Mouse (Mus musculus) thymus, adult 18-20 months (tissue): ENCODE results near the gene Ifitm1.
"Not testable (repeated sequence)": the region's sequence is repeated elsewhere in the genome, so short reads cannot be mapped to it uniquely, and the experiment has no call there.

Experiments used
- DNase-seq, 2 experiments: peaks; one replicate each; pipeline ENCODE4 v3.0.0; 2022; ENCODE audit warnings: mixed read lengths in 2 of 2

Ifitm1 gene

DNA sequence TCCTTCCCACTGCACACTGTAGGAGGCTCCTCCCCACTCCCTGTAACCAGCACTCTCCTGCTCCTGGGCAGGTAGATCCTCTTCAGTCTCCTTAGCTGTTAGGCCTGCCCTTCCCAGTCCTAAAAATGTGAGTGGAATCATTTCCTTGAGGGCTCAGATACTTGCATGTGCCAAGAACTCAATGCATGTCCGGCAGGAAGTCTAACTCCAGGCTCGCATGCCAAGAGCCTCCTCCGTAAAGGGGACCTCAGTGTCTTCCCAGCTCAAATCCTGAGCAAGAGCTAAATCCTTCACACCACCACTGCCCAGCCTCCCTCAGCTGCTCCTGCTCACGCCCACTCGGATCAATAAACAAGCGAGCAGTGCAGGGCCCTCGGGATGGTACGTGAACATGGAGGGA lies 16.0 kb upstream of the Ifitm1 start:
- DNase-seq = no peak

DNA sequence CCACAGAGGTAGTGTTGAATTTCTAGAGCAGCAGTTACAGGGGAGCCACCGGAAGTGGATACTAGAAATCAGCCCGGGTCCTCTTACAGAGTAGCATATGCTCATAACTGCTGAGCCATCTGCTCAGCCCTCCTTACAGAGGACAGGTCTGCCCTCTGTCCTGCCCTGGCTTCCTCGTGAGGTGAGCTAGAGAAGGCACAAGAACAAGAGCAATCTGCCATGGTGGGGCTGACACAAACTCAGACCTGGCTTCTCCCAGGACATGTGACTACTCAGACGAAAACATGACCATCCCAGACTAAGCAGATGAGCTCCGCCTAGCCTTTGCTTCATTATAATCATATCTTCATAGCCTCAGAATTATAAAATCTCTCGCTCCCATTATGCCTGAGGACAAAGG lies 15.3 kb upstream of the Ifitm1 start:
- DNase-seq = no peak

DNA sequence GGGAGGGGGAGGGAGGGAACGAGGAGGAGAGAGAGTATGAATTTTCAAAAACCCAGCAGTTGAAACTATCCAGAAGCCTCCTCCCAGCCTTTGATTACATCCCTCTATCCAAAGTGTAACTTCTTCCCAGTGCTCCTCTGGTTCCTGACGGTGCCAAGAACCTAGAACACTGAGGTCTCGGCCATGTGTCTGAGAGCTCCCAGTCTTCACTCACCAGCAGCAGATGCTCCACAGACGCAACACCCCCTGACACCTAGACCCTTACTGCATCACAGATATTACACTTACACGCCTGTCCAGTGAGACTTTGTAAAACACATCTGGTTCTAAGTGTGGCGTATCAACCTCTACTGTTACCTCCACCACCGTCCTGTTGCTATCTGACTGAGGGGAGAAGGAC lies 14.6 kb upstream of the Ifitm1 start:
- no peak for DNase-seq

DNA sequence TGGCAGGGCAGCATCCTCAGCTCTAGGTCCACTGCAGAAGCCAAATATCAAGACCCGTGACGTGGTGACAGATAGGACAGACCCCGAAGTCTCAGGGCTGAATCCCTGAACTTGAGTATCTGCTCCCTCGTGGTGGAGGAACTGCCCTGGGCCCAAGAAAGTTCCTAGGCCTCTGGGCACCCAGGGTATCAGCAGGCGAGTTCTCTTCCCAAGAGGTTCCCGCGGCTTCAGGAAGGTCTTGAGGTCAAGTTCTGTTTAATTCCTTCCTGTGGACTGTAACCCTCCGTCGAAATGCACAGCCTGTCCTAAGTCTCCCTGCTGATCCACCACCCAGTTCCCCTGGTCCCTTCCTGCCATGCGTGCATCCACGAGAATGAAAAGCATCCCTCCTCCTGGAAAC lies 13.9 kb upstream of the Ifitm1 start:
- no peak for DNase-seq

DNA sequence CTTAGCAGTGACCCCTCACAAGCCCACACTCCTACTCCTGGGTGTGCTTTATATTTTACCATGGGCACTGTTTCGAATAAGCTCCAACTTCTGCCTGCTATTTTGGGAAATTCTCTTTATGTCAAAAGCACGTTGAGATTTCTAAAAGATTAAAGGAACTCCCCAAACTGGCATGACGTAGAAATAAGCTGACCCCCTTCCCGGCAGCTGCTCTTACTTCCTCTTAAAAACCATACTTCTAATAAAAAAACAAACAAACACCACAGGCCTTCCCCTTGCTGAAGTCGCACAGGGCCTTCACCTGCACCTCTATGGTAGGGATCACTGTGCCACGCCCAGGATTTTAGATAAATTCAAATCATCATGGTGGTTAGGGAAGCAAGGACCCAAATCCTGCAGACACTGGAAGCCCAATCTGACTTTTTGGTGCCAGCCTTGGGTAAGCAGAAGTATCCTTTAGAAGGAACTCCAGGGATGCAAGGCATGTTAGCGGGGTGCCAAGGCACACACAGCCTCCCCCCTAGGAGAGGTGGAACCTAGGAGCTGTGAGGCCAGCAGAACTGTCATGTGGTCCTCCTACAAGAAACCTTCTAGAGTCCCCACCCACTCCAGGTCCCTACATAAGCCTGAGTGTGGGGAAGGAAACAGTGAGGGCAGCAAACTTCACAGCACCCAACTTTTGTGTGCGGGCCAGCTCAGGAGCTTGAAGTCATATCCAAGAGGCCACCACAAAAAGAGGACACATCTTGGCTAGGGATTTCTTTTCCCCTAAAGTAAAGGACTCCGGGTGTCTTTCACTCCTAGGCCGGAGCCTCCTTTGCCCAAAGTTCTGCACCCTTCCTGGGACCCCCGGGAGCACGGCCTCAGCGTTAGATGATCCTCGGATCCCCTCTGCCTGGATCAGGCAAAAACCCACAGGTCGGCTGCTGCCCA lies 13.0 kb upstream of the Ifitm1 start:
- no peak for DNase-seq

DNA sequence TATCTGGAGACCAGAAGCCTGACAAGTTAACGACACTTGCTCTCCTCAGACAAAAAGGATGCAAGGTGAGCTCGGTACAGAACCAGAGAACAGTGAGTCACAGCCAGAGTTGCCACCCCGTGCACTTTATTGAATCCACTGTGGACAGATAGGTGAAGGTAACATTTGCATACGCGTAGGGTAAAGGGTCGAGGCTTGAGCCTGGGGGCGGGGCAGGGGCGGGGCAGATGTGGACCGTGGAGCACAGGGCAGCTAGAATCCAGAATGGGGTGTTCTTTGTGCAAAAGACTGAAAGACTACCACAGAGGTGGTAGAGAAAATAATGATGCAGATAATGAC lies 12.3 kb upstream of the Ifitm1 start:
- DNase-seq = no peak

DNA sequence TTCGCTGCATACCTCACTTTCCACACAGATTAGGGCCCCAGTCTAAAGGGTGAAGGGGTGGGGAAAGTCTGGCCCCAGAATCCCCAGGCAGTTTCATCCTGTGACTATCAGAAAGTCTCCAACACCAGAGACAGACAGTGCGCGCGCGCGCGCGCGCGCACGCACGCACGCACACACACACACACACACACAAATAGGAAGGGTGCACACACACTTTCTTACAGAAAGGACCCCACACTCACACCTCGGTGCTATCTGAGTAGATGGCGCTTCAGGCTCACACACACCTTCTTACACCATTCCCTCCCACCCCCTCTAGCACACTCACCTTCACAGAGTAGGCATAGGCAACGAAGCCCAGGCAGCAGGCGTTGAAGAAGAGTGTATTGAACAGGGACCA lies 11.7 kb upstream of the Ifitm1 start:
- no peak for DNase-seq

DNA sequence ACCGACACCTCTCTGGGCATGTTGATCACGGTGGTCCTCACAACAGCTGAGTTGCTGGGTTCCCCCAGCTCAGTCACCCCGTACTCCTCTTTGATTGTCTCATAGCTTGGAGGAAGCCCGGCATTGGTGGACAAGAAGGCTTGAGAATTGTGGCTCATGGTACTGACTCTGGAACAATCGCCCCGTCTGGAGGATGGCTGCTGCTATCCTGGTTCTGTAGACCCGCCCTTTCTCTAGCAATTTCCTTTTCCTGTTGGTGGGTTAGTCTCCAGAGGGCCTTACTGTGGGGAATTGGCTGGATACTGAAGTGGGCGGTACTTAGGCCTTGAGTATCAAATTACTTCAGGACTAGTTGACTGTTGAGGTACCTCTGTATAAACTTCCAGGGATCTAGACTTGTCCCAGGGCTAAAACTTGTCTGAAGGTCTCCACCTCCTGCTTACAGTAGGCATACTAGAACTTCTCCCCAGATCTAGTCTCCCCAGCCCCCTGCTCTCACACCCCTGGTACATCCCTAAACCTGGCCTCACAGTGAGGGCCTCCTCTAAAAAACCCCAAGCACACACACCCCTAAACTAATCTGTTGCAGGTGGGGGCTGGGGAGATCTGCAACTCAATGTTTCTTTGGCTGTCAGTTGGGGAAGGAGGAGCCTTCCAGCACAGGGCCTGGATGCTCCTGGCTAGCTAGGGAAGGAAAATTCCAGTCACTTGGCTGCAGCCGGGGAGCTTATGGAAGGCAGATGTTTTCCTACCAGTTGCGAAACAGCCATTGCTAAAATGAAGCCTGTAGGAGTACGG lies 11.1 kb upstream of the Ifitm1 start, which contains the start of the genes Gm45717 and Ifitm2:
Gene Gm45717, minus strand, starts transcription at position 180 of the 798 bp plus-strand sequence.
Gene Ifitm2, minus strand, starts transcription at position 230 of the 798 bp plus-strand sequence.
- no peak for DNase-seq

DNA sequence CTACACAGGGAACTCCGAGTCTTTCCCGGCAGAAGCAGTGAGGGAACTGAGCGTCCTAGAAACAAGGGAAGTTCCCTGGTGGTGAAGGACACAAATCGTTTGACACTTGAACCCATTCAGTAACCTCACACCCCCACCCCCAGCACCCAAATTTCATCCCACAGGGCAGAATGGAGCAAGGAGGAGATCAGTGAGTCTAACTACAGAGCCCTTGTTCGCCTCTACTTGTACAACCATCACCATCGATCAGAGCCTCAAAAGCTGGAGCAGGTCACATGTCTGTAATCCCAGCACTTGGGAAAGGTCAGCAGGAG lies 10.5 kb upstream of the Ifitm1 start:
- no peak for DNase-seq

DNA sequence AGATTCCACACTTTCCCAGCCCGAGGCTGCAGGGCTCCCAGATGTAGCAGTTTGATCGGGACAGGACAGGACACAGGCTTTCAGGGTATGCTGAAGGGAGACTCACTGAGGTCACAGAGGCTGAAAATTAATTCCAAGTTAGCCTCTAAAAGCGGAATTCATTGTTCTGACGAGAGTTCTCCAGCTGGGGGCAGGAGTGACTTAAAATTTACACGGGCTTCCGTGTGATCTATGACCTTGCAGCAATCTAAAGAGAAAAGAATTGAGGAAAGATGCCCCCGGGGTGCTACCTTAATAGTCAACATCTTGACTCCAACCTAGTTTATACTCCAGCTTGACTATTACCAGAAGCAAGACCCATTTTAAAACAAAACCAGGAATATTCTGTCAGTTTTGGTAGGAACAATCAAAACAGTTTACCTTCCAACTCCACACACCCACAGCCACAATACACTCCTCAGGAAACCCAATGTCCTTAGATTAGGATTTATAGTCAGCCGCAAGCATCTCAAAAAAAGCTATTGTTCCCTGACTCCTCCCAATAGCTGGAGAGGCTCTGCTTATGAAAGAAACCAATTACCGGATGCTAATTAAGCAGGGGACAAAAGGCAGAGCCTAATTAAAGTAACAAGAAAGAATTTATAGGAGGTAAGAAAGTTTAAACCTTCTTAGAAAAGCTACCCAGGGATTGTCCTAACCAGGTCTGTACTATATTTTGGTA lies 7.7 kb upstream of the Ifitm1 start:
- DNase-seq = no peak

DNA sequence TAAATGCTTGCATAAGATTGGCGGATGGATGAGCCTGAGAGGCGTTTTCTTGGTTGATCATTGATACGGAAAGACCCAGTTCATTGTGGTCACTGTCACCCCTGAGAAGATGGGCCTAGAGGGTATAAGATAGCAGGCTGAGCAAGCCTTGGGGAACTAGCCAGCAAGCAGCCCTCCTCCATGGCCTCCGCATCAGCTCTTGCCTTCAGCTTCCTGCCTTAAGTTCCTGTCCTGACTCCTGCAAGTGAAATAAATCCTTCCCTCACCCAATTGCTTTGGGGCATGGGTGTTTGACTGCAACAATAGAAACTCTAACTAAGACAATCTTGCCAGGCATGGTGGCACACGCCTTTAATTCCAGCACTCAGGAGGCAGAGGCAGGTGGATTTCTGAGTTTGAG lies 7.0 kb upstream of the Ifitm1 start:
- no peak for DNase-seq

DNA sequence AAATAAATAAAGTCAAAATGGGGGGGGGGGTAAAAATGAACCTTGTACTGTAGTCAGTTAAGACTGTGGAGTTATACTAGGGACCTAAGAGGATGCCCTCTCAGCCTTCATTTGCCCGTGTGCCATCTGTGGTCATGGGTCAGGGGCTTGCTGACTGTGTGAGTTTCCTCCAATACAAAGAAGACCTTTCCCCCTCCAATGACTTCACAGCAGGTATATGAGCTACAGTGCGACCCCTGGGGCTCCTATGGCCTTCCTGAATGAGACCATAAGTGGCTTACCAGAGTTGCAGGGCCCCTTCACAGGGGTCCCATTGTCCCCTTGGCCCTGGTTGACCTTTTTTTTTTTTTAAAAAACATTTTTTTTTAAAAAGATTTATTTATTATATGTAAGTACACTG lies 5.6 kb upstream of the Ifitm1 start:
- DNase-seq = no peak

DNA sequence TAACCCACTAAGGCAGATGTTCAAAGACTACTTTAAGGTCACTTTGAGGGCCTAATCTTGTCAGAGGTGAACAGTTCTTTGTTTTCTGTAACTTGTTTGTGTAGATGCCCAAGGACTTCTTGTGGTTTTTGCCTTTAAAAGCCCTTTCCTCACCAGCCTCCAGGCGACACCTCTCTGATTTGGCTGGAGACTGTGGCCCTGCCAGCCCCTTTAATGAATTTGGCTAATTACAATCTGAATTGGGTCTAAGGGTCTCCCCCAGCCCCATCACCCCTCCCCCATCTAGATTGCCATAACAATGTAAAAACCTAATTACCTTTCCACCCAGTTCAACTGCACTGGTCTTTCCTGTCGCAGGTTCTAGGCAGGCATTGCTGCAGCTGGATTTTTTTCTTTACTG lies 4.3 kb upstream of the Ifitm1 start:
- no peak for DNase-seq

DNA sequence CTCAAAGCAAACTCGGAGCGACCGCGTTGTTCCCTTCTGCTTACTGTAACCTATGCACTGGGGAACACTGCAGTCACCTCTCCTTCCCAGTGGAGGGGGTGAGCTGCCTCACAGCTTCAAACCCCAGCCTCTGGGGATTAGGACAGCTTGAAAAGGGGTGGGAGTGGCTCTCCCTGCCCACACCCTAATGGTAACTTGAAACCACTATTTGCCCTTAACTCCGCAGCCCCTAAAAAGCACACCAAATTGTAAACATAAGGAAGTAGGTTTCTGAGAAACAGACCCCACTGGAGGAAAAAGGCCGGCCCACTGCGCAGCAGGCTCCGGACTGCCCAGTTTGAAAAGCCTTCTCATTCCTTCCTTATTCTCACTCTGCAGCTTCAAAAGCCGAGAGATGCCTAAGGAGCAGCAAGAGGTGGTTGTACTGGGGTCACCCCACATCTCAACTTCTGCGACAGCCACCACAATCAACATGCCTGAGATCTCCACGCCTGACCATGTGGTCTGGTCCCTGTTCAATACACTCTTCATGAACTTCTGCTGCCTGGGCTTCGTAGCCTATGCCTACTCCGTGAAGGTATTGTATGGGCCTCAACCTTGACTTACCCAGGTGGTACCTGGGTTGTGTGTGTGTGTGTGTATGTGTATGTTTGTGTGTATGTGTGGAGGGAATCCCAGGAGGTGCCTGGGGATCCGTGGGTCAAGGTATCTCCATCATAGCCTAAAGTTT lies 1.0 kb downstream of the Ifitm1 start:
- DNase-seq = no peak

DNA sequence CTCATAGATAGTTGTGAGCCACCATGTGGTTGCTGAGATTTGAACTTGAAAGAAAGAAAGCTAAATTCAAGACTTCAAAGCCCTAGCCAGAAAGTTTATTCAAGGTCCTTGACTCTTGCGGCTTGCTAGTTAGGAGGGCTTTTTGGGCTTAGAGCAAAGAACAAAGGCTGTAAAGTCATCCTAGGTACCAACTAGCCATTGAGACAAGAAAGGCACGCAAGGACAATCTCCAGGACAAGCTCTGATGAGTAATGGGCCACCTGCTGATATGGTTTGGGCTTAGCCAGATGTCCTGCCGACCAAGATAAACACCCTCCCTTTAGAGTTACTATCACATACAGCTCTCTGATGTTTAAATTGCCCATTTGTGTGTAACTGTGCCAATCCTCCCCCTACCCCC lies 1.7 kb downstream of the Ifitm1 start:
- not testable (repeated sequence) for DNase-seq

DNA sequence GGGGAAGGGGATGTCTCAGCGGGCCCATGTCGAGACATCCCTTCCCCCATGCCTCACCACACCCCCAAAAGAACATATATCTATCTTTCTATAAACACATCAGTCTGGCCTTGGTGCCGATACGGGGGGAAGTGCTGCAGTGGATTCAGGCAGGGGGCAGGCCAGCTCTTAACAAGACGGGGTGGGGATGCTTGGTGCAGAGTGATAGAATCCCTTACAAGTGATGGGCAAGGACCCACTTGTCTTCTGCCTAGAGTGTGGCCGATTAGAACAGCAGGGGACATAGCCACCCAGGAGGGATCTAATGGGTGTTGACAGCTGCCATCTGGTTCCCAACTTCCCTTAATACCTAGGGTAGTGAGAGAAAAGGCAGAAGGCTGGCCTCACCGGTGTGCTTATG lies 3.9 kb downstream of the Ifitm1 start:
- DNase-seq = no peak

DNA sequence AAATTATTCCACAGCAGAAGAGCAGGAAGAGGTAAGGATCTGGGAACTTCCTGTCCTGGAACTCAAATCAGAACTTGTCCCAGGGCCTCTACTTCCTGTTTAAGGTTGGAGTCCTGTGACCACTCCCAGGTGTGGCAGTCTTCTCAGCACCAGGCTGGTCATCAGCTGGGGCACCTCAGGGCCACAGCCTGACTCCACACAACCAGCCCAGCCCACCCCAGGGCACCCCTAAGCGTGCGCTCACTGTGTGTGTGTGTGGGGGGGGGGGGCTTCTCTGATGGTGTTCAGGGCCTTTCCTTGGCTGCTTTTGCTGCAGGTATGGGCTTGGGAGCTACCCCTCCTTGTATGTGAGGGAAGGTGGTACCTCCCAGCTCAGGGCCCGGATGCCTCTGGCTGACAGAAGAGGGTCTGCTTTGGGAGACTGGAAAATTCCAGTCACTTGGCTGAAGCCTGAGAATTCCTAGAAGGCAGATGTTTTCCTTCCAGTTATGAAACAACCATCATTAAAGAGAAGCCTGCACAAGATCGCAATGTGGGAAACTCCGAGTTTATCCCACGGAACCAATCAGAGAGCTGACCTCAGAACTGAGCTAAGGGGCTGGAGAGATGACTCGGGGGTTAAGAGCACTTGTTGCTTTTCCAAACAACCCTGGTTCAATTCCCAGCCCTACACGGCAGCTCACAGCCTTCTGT lies 4.6 kb downstream of the Ifitm1 start:
- DNase-seq = no peak

DNA sequence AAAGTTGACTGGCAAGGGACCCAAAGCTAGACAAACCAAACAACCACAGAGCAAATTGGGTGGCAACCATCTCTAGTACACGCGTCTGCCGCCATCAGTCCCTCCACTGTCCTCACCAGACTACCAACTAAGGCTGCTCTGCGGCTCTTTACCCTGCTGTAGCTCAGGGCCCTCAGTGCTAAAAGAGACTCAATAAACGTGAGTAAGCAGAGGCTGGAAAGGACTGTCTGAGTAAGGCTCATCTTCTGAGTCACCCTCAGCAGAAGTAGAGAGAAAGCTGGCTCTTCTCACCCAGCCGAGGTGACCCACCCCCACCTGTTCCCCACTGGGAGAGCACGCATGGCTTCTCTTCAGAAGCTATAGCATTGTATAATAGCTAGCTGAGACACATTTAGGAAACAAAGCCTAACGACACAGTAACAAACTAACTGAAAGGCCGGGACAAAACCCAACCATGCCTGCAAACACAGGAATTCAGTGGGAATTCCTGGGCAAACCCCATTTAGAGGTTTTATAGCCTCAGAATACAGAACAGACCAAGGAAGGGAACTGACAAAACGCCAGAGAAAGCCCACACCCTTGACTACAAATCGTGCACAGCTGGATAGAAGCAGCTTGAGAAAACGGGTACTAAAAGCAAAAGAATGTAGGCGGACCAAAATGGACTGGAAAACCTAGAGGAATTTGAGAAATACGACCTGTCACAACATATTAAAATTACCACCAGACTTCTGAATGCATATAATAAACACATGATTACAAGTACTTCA lies 6.6 kb downstream of the Ifitm1 start:
- DNase-seq = no peak

DNA sequence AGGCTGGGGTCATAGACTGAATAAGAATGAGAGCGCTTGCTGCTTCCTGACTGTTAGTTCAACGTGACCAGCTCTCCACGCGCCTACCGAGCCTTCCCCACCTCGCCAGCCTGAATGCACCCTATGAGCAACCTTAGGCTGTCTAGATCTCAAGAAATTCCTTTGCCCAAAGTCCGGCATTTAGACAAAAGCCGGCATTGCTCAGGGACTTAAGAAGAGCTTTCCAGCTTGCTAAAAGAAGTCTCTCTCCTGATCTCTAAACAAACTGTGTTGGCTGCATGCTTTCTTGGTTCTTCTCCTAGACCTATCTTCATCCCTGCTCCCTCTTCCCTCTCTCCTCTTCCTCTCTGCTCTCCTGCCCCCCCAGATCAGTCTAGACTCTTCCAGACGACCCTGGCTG lies 7.9 kb downstream of the Ifitm1 start:
- no peak for DNase-seq

DNA sequence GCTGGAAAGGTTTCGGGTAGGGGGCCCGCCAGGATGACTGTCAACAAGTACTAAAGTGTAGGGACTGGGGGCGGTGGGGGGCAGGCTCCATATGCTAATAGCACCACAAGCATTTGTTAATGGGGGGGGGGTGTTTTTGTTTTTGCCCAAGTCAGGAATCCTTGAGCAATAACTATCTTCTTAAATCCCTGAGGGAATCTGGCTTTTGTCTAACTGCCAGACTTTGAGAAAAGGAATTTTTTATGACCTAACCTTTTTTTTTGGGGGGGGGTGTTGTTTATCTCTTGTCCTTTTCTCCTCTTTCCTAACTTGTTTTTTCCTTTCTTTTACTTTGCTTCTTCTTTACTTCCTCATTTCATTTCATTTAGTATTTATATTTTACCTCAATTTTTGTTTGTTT lies 8.4 kb downstream of the Ifitm1 start:
- DNase-seq = no peak

DNA sequence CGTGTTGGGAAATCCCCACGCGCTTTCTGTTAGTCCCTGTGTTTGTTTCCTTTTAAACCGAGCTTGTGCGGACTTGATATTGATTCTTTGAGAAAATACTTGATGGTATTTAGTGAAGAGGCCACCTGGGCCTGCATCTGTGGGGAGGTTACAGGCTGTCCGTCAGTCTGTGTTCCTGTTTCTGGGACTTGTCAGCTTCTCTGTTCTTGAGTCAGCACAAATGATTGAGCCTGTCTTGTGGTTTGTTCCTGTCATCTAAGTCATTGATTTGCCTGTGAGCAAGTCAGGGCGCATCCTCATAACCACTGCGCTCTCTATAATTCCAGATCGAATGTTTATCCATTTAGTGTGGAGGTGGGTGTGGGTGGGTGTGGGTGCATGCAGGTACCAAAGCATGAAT lies 9.7 kb downstream of the Ifitm1 start:
- DNase-seq = not testable (repeated sequence)
